Mouse (Mus musculus) MN1 (cell line): ENCODE measurements around the gene Lama5.

Source experiments
- DNase-seq: peaks from one replicate; pipeline ENCODE4 v3.0.0-alpha.2; 2016; ENCODE audit warnings: low spot score

The Lama5 gene

DNA sequence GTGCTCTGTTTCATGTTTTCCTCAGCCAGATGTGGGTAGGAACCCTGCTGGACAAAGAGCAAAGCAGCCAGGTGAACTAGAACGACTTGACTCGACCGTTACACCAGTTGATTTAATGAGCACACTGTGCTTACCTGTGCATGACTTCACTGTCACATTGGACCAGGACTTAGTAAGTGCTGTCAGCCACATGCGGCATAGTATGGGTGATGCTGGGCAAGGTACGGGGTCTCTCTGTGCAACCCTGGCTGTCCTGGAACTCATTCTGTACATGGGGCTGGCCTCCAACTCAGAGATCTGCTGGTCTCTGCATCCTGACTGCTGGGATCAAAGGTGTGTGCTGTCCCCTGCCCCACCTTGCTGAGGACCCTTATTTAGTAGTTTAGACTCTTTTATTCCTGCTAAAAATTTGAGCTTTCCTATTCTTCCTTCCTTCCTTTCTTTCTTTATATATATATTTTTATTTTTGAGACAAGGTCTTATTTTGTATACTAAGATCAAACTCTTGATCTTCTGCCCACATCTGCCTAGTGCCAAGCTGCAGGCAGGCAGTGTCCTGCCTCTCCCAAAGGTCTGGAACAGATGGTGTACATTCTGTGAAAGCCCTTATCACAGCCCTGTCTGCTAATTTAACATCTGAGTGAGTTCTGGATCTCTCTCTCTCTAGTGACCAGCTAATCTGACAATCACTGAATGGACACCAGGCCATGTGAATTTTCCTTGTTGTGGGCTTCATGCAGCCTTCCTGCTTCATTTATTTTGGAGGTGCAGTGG is 29.0 kb upstream of the Lama5 start:
- DNase-seq, result no peak

DNA sequence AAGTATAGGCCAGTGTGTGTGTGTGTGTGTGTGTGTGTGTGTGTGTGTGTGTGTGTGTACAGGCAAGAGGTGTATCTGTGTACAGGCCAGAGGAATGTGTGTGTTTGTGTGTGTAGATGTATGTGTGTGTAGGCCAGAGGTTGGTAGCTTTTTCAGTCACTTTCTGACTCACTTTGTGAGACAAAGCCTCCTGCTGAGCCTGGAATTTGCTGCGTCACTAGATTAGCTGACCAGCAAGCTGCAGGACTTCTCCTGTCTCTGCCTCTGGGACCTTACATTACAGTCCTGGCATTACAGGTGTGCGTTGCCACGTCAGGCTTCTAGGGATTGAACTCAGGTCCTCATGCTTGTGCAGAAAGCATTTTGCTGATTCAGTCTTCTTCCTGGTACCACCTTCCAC is 26.2 kb upstream of the Lama5 start:
- DNase-seq, result no peak

DNA sequence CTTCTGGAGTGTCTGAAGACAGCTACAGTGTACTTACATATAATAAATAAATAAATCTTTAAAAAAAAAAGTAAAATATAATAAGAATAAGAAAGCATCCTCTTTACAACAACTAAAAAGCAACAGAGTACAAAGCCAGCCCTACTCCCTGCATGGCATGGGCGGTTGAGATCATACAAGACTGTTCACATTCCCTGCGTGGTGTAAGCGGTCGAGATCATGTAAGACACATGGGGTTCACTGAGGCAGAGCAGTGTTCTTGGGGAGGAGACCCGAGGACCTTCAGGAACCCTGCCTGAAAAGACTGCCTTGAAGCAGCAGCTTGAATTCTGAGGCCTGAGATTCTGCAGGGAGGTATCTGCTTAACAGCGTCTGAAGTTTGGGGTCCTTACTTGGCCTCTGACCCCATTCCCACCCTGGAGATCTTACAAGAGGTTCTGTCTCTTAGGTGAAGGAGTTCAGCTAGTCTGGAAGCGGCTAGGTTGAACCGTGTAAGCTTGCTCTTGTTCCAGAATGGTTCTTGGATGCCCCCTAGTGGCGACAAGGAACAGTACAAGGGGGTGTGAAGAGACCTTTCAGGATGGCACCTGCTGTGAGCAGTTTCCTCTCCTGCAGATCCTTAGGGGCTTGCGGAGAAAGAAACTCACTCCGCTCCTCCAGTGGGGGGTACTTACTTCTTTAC is 25.4 kb upstream of the Lama5 start:
- peak; percentile 91 for DNase-seq

DNA sequence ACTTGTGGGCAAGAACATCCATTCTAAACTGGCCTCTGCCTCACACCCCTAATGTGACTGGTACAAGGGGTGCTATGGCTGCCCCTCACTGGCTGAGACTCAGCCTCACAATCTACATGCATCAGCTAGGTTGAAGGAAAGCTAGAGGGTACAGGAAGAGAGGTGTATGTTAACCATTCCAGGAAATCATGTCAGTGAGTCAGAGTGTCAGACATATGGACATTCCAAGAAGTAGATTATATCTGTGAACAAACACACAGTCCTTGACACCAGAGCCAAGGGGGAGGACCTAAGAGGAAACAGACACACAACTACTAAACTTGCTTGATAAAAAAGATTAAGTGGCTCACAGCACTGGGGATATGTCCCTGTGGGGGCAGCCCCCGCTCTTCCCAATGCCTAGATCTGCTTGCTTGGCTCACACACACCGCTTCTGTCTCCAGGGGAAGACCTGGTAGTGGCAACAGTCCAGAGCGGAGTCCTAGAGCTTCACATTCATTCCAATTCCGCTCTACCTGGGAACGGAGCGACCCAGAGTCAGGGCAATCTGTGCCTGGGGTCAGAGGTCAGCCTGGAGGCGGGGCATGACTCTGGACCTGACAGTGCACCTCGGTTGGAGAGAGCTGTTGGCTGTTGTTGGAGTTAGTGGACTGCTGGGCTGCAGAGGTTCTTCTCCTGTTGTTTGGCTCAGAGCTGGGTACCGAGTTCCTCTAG is 23.4 kb upstream of the Lama5 start:
- no peak for DNase-seq

DNA sequence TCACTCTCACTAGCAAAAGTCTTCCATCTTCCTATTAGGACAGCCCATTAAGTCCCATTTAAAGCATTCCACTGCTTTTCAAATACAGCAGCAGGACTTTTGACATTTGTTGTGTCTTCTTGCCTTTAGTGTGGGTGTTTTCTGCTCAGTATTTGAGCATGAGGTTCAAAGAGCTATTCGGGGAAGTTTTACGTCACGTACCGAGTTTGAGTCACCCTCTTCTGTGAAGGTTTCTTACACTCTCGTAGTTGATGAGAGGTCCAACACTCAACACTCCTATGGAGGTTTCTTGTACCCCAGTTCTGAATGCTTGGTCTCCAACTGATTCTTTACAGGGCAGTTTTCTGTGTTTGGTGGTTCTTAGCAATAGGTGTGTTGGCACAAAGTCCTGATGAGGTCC is 22.3 kb upstream of the Lama5 start:
- DNase-seq, result no peak

DNA sequence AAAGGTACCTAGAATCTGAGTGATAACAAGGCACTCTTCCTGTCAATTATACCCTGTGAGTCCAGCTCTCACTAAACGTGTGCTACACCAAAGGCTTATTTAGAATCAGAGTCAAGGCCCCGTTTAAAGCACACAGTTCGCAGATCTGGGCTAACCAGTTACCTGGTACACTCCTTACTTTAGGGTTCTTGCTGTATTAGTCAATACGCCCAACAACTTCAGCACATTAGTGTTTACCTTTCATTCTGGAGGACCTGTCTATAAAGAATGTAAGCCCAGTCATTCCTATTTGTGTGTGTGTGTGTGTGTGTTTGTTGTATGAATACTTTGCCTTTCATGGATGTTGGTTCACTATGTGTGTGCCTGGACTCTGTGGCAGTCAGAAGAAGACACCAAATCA is 17.4 kb upstream of the Lama5 start:
- no peak for DNase-seq

DNA sequence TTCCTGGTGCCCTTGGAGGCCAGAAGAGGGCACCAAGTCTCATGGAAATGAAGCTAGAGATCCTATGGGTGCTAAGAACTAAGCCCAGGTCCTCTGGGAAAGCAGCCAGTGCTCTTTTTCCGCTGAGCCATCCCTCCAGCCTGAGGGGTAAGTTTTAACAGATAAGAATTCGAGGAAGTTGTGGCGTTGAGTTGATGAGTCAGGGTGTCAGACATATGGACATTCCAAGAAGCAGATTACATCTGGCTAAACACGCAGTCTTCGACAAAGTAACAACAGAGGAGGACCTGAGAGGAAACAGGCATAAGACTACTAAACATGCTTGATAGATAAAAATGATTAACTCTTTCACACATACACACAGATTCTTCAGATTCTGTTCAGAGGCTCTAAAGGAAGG is 12.9 kb upstream of the Lama5 start:
- no peak for DNase-seq

DNA sequence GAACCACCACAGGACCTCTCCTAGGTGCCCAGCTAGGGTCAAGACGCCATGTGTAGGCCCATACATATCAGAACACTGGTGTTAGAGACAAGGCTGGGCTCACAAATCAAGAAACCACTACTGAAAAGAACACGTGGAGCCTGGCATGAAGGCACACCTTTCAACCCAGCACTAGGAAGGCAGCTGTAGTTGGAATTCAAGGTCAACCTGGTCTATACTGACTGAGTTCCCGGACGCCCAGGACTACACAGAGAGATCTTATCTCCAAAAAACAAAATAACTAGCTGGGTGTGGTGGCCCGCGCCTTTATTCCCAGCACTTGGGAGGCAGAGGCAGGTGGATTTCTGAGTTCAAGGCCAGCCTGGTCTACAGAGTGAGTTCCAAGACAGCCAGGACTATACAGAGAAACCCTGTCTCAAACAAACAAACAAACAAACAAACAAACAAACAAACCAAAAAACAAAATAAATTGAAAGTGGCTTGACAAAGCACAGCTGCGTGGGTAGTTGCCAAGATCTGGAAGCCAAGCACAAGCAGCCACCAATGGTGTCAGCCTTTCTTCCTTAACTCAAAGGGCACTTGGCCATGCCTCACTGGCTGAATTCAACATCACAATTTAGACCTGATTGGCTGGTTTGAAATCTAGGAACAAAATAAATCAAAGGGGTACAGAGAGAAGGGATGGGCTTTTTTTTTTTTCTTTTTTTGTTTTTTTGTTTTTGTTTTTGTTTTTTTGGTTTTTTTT is 12.1 kb upstream of the Lama5 start:
- DNase-seq, result no peak

DNA sequence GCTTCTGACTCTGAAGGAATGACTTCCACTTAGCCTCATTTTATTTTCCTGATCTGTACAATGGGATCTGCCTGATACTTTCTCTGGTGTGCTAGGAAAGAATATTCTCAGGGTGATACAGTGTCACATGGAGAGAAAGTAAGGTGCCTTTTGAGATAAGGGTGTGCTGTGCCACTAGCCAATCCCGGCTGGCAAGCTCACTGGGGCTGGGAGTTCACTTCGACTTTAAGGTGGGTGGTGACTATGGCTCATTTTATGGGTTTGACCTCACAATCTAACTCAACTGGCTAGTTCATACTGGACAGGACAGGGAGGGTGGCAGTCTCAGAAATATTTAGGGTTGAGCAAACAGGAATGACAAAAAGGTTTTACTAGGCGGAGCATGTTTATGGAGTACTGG is 11.3 kb upstream of the Lama5 start:
- DNase-seq, result no peak

DNA sequence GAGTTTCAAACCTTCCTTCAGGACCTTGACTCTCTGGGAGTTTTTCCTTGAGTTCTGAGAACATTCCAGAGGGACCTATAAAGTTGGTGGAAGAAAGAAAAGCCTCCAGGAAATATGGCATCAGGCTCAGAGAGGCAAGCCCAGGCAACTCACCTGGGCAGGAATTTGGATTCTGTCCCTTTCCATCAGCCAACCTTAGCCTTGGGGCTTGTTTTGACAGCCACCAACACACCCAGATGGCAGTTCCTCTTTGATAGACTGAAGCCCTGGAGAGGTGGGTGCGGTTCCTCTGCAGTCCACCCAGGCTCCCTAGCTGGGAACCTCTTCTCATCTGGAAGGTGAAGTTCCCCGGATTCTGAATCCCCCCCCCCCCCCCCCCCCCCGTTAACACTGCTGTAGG is 10.8 kb upstream of the Lama5 start:
- no peak for DNase-seq

DNA sequence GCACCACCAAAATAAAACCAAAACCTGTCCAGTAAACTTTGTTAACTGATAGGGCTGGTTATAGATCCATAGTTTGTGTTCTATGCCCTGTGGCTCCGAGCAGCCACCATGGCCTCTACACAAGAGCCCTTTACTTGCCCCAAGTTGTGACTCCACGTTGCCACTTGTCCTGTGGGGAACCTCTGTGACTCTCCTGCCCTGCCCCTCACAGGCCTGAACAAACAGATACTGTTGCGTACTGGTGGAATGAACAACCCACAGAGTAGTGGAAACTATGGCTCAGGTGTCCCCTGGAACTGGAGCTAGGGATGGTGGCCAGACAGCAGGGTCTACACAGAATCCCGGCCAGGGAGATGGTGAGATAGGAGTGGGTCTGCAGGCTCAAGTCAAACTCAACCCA is 10.1 kb upstream of the Lama5 start:
- DNase-seq, result no peak

DNA sequence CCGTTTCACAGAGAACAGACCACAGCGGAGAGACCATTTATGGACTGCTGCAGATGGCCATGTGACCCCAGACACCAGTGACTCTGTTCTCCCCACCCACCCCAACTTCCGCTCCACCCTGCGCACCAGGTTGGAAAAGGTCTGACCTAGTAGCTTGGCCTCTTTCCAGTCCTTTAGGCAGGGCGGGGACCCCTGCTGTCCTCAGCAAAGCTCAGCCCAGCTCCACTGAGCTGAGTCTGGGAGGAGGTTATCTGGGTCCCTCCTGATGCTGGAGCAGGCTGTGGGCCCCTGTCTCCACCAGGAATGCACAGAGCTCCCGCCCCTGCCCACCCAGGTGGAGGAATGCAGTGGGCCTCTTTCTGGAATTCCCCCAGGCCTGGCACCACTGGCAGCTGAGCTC is 9.3 kb upstream of the Lama5 start:
- no peak for DNase-seq

DNA sequence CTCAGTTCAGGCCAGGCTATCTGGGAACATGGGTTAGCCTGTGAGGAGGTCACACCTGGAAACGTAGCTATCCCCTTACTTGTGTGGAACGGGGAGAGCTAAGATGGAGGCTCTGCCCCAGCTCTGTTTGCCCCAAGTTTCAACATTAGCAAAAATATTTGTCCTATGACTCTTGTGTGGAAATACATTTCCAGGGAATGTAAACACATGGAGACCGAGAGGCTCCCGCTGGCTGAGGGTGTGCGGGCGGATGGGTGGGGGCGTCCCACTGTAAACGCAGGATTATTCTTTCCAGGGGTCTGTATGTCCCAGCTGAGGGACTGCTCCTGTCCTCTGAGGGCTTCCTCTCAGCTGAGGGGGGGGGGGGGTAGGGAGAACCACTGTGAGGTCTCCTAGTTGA is 8.7 kb upstream of the Lama5 start:
- no peak for DNase-seq

DNA sequence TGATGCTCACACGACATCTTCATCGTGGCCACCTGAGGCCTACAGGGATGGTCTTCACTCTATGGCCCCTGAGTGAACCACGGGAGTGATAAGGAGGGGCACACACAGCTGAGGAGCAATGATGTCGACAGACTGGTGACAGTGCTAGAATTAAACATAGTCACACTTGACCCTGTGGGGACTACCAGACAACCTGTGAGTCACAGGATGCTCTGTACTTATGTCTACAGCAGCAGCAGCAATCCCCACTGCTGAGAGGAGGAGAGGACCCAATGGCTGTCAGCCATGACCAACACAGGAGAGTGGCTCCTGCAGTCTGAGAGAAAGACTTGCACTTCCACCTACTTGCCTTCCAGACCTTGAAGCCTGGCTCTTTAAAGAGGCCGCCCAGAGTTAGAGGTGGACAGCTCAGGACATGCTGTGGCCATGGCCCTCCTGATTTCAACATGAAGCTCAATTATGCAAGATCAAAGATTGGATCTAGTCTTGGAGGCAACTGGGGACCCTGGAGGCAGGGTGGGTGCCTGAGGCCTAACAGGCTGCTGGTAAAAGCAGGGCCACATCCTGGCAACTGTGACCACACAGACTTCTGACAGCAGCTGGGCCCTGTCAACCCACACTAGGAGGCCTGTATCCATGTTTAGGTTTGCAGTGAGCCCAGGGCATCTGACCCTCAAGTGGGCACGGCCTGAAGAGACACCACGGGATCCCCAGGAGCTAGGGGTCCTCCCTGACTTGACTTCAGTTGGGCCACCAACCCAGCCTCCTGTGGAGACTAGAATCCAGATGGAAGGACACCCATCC is 7.6 kb upstream of the Lama5 start:
- no peak for DNase-seq

DNA sequence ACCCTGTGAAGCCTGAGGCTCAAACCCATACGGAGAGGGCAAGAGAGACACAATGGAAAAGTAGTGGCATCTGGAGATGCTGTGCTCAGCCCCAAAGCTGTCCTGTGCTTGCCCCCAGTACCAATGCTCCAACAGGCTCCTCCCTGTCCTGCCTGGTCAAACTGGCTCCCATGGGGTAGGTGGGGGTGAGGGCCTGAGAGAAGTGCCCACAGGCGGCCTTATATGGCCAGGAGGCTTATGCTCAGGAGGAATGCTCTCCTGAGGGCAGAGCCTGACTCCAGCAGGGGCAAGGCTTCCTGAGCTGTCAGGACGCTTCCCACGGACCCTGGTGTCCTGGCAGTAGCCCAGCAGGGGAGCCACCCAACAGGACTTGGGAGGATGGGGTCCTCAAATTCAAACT is 4.8 kb upstream of the Lama5 start:
- peak; percentile 54 for DNase-seq

DNA sequence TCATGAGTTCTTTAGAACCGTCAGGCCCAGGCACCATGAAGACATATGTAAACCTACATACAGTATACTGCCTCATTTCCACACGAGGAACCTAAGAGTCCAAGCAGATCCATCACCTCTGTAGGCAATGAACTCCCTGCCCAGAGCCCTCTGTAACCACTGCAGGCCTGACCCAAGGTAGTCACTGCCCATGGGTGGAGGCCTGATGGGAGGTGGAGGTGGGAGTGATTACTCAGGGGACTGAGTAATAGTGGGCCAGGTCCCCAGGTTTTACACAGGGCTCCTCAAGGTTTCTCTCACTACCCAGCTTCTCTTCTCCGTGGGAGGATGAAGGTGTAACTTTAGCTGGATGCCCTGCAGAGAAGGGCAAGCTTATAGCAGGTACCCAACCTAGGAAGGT is 3.5 kb upstream of the Lama5 start:
- no peak for DNase-seq

DNA sequence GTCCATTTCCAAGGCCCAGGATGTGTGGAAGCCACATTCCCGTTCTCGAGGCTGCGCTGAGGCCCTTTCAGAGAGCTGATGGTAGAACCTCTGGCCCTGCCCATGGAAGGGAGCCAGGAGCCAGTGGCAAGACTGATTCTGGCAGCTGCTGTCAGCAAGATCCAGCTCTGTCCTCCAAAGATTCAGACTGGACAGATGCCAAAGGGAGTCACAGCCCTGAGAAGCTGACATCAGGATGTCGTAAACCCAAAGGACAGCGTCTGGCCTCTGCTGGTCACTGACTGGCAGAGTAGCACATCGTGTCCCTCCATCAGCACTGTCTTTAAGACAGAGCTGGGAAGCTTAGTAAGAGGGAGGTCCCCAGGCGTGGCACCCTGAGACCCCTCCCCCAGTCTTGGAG is 2.9 kb upstream of the Lama5 start:
- DNase-seq, result peak; percentile 90

DNA sequence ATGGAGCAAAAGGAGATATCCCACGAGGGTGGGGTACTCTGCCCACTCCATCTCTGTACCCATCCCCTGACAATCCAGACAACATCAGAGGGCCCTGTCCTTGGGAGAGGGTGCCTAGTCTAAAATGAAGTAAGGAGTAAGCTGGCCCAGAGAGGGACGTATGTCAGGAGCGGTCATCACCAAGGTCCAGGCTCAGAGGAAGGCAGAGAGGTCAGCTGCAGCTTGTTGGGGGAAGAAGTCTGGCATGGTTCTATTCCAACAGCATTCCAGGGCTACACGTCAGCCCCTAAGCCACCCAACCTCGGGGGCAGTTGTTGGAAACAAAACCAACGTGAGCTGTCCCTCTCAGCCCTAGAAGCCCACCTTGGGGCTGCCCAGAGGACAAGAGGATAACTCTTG is 2.4 kb upstream of the Lama5 start:
- DNase-seq, result peak; percentile 43

DNA sequence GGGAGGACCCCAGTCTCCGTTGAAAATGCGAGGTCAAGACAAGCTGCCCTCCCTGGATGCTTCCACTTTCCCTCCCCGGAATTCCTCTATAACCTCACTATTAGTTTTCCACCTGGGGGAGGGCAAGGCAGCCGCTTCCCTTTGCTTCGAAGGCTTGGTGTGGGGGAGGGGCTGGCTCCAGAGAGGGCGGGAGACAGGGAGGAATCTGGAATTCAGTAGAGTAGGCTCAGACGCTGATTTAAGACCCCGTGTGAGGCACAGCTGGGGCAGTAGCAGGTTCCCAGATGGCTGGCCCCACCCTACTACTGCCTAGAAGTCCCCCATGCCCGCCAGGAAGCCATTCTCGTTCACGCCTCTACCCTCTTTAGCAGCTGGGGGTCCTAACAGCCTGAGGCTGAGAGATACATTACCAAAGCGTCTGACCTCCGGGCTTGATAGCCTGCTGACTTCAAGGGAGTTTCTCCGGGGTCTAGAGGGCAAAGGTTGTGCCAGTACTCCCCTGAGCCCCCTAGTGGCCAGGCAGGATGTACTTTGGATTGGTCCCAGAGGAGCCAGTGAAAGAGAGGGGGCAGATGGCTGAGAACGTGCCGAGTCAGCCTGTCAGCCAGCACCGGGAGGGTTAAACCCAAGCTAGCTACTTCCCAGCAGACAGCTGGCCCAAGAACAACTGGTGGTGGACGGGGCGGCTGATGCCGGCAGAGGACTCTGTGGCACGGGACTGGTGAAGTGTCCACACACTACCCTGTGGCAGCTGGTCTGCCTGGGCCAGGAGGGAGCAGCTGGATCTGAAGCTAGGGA is 1.8 kb upstream of the Lama5 start:
- peak; percentile 84 for DNase-seq

DNA sequence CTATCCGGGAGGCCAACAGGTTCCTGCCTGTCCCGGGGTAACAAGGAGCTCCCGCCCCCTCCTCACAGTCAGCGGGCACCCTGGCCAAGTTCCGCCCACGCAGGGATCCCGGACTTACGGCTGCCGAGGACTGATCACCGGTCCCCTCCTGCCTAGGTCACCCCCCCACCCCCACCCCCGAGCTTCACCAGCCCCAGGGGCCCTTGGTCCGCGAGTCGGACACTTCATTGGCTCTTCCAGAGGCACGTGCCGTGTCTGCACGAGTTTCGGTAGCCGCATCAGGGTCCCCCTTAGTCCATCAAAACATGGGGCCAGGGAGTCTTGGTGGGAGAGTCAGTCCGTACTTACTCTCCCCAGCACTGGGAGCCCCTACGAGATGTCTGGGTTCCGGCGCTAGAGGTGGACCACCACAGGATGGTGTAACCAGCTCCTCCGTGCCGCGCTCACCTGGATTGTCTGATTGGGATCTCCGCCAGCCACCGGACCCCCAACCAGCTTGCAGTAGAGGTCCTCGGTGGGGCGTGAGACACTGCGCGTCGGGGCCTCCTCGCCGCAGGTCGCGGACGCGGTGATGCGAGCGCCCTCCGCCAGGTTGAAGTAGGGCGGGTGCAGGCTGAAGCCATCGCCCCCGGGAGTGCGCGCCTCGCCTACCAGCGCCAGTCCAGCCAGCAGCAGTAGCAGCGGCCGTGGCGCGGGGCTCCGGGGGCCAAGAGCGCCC is 456 bp downstream of the Lama5 start:
- peak; percentile 65 for DNase-seq
